ENCODE assay signal across 9 mouse cellular contexts in genomic region chr15:85238821-85239745, GRCm38 (mm10). TPM values are rescaled to one million over a fixed set of nuclear protein-coding genes. Genes with fewer than 3 reads are reported as not detected.
DNase-seq lines count a peak whose midpoint lies in the region; ATAC-seq and TF ChIP-seq lines count a peak whose summit lies in the region.
"Had no signal": no experiment of that assay in that cellular context is flagged by ENCODE, and none has a peak within 500 bp of the region (broad histone marks: within the 10 kb centered on the region; RNA-seq: fewer than 3 reads in every experiment).

No protein-coding gene starts in this region.

- 79% methylated on average over 22 of the region's 22 CpGs for WGBS in intestine, postnatal 0 days
- 90% methylated on average over 22 of the region's 22 CpGs for WGBS in intestine, embryonic 15.5 days
- 89% methylated on average over 22 of the region's 22 CpGs for WGBS in lung, postnatal 0 days

- H3K27me3 ChIP-seq in intestine, postnatal 0 days (replicated peaks; ENCODE audit: control insufficient read depth, insufficient read depth, low read length): no peaks in the 10 kb centered on the region
- no peaks in the 10 kb centered on the region for H3K27me3 ChIP-seq in intestine, embryonic 15.5 days (replicated peaks)
- H3K27me3 ChIP-seq in lung, postnatal 0 days (replicated peaks; ENCODE audit: insufficient read depth, low read length): no peaks in the 10 kb centered on the region

- intact Hi-C loops in gastrocnemius, postnatal 14 days (cut with DNase I; ENCODE audit: low total_unique reads): no loop called here

- H3K4me1 ChIP-seq in intestine, postnatal 0 days (replicated peaks; ENCODE audit: control insufficient read depth, insufficient read depth, low read length): no peaks in the 10 kb centered on the region
- no peaks in the 10 kb centered on the region for H3K4me1 ChIP-seq in intestine, embryonic 15.5 days (replicated peaks)
- no peaks in the 10 kb centered on the region for H3K4me1 ChIP-seq in lung, postnatal 0 days (ENCODE audit: insufficient read depth, low read depth, low read length)

- no peak for TF ChIP-seq EP300 in lung, postnatal 0 days (IDR thresholded peaks at IDR 0.05)

- no peak overlapping the region for H3K4me2 ChIP-seq in intestine, postnatal 0 days (replicated peaks; ENCODE audit: low read depth)
- no peak overlapping the region for H3K4me2 ChIP-seq in intestine, embryonic 15.5 days (replicated peaks)
- H3K4me2 ChIP-seq in lung, postnatal 0 days (replicated peaks; ENCODE audit: low read depth, low read length): no peak overlapping the region

- H3K36me3 ChIP-seq in intestine, postnatal 0 days (ENCODE audit: control insufficient read depth, insufficient read depth): peaks cover 60% of the 10 kb centered on the region
- peaks cover 29% of the 10 kb centered on the region for H3K36me3 ChIP-seq in intestine, embryonic 15.5 days
- peaks cover 3% of the 10 kb centered on the region; the same call in 1 of the 2 replicates for H3K36me3 ChIP-seq in lung, postnatal 0 days (ENCODE audit: insufficient read depth, low read length)

- TF ChIP-seq CTCF in intestine, postnatal 0 days (IDR thresholded peaks at IDR 0.05; ENCODE audit: low read depth): no peak
- TF ChIP-seq CTCF in lung, postnatal 0 days (IDR thresholded peaks at IDR 0.05): no peak

- no peak overlapping the region for H3K9ac ChIP-seq in intestine, postnatal 0 days (ENCODE audit: low read depth, low read length)
- no peak overlapping the region for H3K9ac ChIP-seq in intestine, embryonic 15.5 days
- H3K9ac ChIP-seq in lung, postnatal 0 days (replicated peaks; ENCODE audit: low read depth): no peak overlapping the region

- peak; percentile 66 for DNase-seq in gastrocnemius, postnatal 14 days
- DNase-seq in heart, postnatal 4 days: peak; percentile 46
- DNase-seq in lung, postnatal 0 days (ENCODE audit: low spot score): no peak
- DNase-seq in layer of hippocampus, adult 9-10 months (ENCODE audit: low spot score): no peak
- no peak for DNase-seq in frontal cortex, adult 2 months (ENCODE audit: extremely low spot score in 1 of 2, low spot score in 1 of 2)
- no peak for DNase-seq in spleen, postnatal 10 days (ENCODE audit: low spot score in 2 of 2)

- no peak for ATAC-seq in intestine, postnatal 0 days
- ATAC-seq in intestine, embryonic 15.5 days: no peak
- ATAC-seq in lung, postnatal 0 days: peak; percentile 19; the same call in 1 of the 2 replicates
- ATAC-seq: forebrain, embryonic 14.5 days had no signal

- no peaks in the 10 kb centered on the region for H3K9me3 ChIP-seq in intestine, postnatal 0 days (ENCODE audit: control insufficient read depth)
- no peaks in the 10 kb centered on the region for H3K9me3 ChIP-seq in intestine, embryonic 15.5 days
- no peaks in the 10 kb centered on the region for H3K9me3 ChIP-seq in lung, postnatal 0 days (ENCODE audit: low read length)

- H3K27ac ChIP-seq in intestine, postnatal 0 days (ENCODE audit: low read depth, low read length): peak overlapping the region; percentile 15; the same call in 1 of the 2 replicates
- no peak overlapping the region for H3K27ac ChIP-seq in intestine, embryonic 15.5 days
- no peak overlapping the region for H3K27ac ChIP-seq in lung, postnatal 0 days (ENCODE audit: low read length)

- H3K4me3 ChIP-seq in intestine, postnatal 0 days (ENCODE audit: low read depth, low read length): no peak overlapping the region
- no peak overlapping the region for H3K4me3 ChIP-seq in intestine, embryonic 15.5 days (replicated peaks)
- H3K4me3 ChIP-seq in lung, postnatal 0 days (ENCODE audit: low read depth, low read length): no peak overlapping the region

RNA-seq across cellular contexts. Expression of gene Fbln1, which starts 33.3 kb away (rescaled TPM):
- 90.5 and 97.9 TPM in 2 replicates for polyA plus RNA-seq in intestine, postnatal 0 days (2015; fragmentation: Nextera tagmentation; extraction: Ambion mirVana)
- polyA plus RNA-seq in intestine, embryonic 15.5 days (2015; fragmentation: Nextera tagmentation; extraction: Ambion mirVana): 184 and 194 TPM in 2 replicates
- 10 to 100 TPM; 12.2 to 15.3 TPM for total RNA-seq in gastrocnemius, postnatal 14 days (2021)
- 10 to 100 TPM; 69.2 to 71.4 TPM for total RNA-seq in heart, postnatal 4 days (2021)
- polyA plus RNA-seq in lung, postnatal 0 days (2015; fragmentation: Nextera tagmentation; extraction: Ambion mirVana): 45.7 and 51.2 TPM in 2 replicates
- 10.6 and 11.9 TPM in 2 replicates for polyA plus RNA-seq in frontal cortex, adult 2 months (2012; rRNA removed)

Comparison
In these comparisons a context has a peak if more than half of its experiments do, and no peak if none do; other contexts are left out.
1. DNase-seq: peak in gastrocnemius, postnatal 14 days (single experiment) and heart, postnatal 4 days (single experiment); none in lung, postnatal 0 days (single experiment), layer of hippocampus, adult 9-10 months (single experiment), frontal cortex, adult 2 months (0 of 2) and spleen, postnatal 10 days (0 of 2).